Mouse (Mus musculus) spleen, adult 12 weeks (tissue): ENCODE measurements around the gene Pabpc1l.

Source experiments
- DNase-seq: peaks from one replicate; pipeline ENCODE4 v3.0.0; 2022; ENCODE audit warnings: low spot score

The Pabpc1l gene

DNA sequence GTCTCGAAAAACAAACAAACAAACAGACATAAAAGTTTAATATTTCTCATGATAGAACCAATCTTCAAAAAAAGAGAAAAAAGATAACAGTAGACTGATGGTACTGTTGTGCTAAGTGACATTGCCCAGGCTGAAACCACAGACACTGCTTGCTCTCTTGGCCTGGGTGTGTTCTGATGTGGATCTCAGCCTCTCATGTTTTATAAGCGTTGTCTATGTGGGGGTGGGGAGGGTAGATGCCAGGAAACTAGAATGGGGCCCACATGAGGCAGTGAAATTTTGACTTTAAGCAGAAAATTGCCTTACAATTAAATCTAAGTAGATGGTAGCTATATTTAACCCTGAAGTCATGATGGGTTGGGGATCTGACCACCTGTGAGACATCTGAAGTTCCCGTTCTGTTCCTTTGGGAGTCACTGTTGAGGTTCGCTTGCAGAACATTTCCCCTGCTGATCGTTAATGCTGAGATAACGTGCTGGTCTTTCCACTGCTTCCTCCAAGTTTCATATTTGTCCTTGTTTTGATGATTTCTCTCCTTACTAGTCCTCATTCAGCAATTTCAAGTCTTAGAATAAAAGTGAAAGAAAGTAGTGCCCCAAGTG, 62.3 kb downstream of the Pabpc1l start:
- no peak for DNase-seq

DNA sequence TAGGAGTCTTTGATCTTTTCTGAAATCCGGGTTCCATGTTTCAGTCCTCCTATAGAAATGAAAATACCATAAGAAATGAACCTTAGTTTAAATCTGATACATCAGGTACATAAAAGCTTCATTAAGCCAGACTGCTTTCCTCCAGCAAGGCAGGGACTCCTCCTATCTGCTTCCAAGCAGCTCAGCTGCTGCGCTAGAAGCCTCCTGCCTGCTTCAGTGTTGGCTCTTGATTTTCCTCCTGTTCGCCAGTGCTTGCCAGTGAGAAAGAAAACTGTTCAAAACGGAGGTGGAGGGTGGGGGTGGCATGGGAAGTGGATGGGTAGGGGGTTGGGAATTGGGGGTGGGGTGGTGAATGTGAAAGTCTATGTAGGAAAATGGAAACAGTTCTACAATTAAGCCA, 64.3 kb downstream of the Pabpc1l start:
- no peak for DNase-seq

DNA sequence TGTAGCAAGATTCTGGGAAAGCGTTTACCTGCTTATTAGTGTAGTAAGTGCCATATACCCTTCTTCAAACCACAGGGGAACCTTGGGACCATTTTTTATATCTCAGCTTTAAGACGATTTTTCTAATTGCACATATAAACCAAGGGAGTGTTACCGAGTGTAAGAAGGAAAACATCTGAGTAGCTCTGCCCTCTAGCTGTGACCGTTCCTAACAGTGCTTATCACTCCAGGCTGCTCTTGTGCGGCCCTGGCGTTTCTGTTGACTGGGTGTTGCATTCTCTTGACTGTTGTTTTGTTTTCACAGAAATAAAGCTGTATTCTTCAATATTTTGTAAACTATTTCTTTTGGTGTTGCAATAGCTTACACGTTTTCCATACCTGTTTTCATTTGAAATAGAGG, 68.9 kb downstream of the Pabpc1l start:
- no peak for DNase-seq

DNA sequence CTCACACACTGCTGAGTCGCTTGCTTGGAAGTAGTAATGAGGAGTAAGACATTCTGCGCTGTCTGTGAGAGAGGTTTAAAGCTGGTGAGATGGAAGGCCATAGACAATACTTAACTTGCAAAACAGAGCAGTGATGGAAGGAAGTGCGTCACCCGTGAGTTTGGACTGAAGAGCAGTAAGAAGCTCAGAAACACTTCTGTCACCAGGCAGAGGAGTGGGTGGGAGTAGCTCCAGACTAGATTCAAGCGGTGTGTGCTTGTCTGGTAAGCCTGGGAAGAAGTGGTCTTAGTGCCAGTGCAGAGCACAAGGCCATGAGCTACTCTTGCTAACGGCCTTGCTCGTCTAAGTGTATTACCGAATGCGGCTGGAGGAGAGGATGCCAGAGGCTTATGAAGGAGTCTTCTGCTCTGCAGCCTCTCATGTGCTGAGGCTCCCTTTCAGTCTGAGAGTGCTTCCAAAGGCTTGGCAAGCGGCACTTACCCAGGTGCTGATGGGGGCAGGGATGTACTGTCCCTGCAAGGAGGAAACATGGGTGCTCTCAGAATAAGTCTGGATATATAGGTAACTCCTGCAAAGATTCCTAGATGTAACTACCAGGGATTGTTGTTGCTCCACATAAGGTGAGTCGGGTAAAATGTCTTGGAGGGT, 73.5 kb downstream of the Pabpc1l start:
- DNase-seq, result no peak
